In genomic region chr4:41481601-41482017, GRCm38 (mm10) we compare ENCODE assay signal across 8 mouse cellular contexts. TPM values are rescaled to one million over a fixed set of nuclear protein-coding genes. Genes with fewer than 3 reads are reported as not detected.
DNase-seq lines count a peak whose midpoint lies in the region; ATAC-seq and TF ChIP-seq lines count a peak whose summit lies in the region.

No protein-coding gene starts in this region.

- H3K36me3 ChIP-seq in embryonic facial prominence, embryonic 13.5 days, result peaks cover 21% of the 10 kb centered on the region; the same call in 1 of the 2 replicates
- no peaks in the 10 kb centered on the region for H3K36me3 ChIP-seq in limb, embryonic 14.5 days (ENCODE audit: control insufficient read depth, insufficient read depth, low read length)

- intact Hi-C loops in left cerebral cortex, postnatal 10 days (cut with DNase I), result no loop called here
- intact Hi-C loops in left cerebral cortex, postnatal 4 days (cut with DNase I), result no loop called here

- no peak overlapping the region for H3K4me2 ChIP-seq in embryonic facial prominence, embryonic 13.5 days
- H3K4me2 ChIP-seq in limb, embryonic 14.5 days (replicated peaks; ENCODE audit: low read depth, low read length, severe bottlenecking), result peak overlapping the region; percentile 1; the same call in 1 of the 2 replicates

- peak; percentile 40 to 62 for DNase-seq in left cerebral cortex, postnatal 10 days (ENCODE audit: extremely low spot score in 1 of 2, low spot score in 2 of 2)
- no peak for DNase-seq in left cerebral cortex, postnatal 4 days
- peak; percentile 70 for DNase-seq in heart, postnatal 4 days
- DNase-seq in limb, embryonic 14.5 days (ENCODE audit: low spot score), result peak; percentile 83
- DNase-seq in layer of hippocampus, adult 9-11 months, result no peak

- H3K9me3 ChIP-seq in embryonic facial prominence, embryonic 13.5 days, result no peaks in the 10 kb centered on the region
- H3K9me3 ChIP-seq in limb, embryonic 14.5 days (ENCODE audit: control insufficient read depth, low read length), result no peaks in the 10 kb centered on the region

- peak overlapping the region; percentile 53; the same call in 1 of the 2 replicates for H3K27ac ChIP-seq in embryonic facial prominence, embryonic 13.5 days
- peak overlapping the region; percentile 44; the same call in 1 of the 2 replicates for H3K27ac ChIP-seq in limb, embryonic 14.5 days (replicated peaks; ENCODE audit: low read depth, low read length)

- peaks cover 31% of the 10 kb centered on the region for H3K4me1 ChIP-seq in embryonic facial prominence, embryonic 13.5 days
- H3K4me1 ChIP-seq in limb, embryonic 14.5 days (ENCODE audit: control insufficient read depth, insufficient read depth, low read length), result peaks cover 12% of the 10 kb centered on the region

- H3K27me3 ChIP-seq in embryonic facial prominence, embryonic 13.5 days, result no peaks in the 10 kb centered on the region
- H3K27me3 ChIP-seq in limb, embryonic 14.5 days (ENCODE audit: control insufficient read depth, insufficient read depth, low read length), result no peaks in the 10 kb centered on the region

- no peak for TF ChIP-seq POLR2A in limb, embryonic 14.5 days (IDR thresholded peaks at IDR 0.05; ENCODE audit: borderline replicate concordance, extremely low read depth, insufficient read depth, insufficient read length)

- WGBS in embryonic facial prominence, embryonic 13.5 days, result 27% methylated on average over 6 of the region's 6 CpGs
- 17% methylated on average over 6 of the region's 6 CpGs for WGBS in limb, embryonic 14.5 days

- peak overlapping the region; percentile 17; the same call in 1 of the 2 replicates for H3K9ac ChIP-seq in embryonic facial prominence, embryonic 13.5 days
- H3K9ac ChIP-seq in limb, embryonic 14.5 days (ENCODE audit: low read depth, low read length, severe bottlenecking), result no peak overlapping the region

- peak; percentile 64; the same call in 1 of the 2 replicates for ATAC-seq in embryonic facial prominence, embryonic 13.5 days (ENCODE audit: insufficient number of reproducible peaks, insufficient read depth, low FRiP score, low TSS enrichment, low read depth)
- peak; percentile 79 for ATAC-seq in limb, embryonic 14.5 days (ENCODE audit: low FRiP score, low read depth)
- no peak for ATAC-seq in CD4-positive, CD25-positive, alpha-beta regulatory T cell, adult 4 months
- ATAC-seq in cerebellum, adult (ENCODE audit: insufficient number of reproducible peaks, low FRiP score, low TSS enrichment), result no peak

- H3K4me3 ChIP-seq in embryonic facial prominence, embryonic 13.5 days, result no peak overlapping the region
- H3K4me3 ChIP-seq in limb, embryonic 14.5 days (replicated peaks; ENCODE audit: low read length), result no peak overlapping the region

RNA-seq across cellular contexts. Expression of gene Nudt2, which starts 16.7 kb away (rescaled TPM):
- total RNA-seq in left cerebral cortex, postnatal 10 days (2021), result 10 to 100 TPM; 32.8 to 34.8 TPM
- total RNA-seq in left cerebral cortex, postnatal 4 days (2021), result 10 to 100 TPM; 61.4 to 62.0 TPM
- 49.5 and 54.1 TPM in 2 replicates for polyA plus RNA-seq in embryonic facial prominence, embryonic 13.5 days (2015; fragmentation: Nextera tagmentation; extraction: Ambion mirVana)
- total RNA-seq in heart, postnatal 4 days (2021), result 10 to 100 TPM; 26.9 to 27.0 TPM
- polyA plus RNA-seq in limb, embryonic 14.5 days (2012; rRNA removed), result 19.1 and 32.6 TPM in 2 replicates
- polyA plus RNA-seq in limb, embryonic 14.5 days (2014; fragmentation: Nextera tagmentation; extraction: Ambion mirVana), result 47.7 and 52.8 TPM in 2 replicates
- polyA plus RNA-seq in CD4-positive, CD25-positive, alpha-beta regulatory T cell, adult 4 months (2017; shearing (Covaris generic)), result 10 to 100 TPM; 16.7 to 21.5 TPM

RNA-seq across cellular contexts. Expression of gene Kif24, which starts 16.9 kb away (rescaled TPM):
- total RNA-seq in left cerebral cortex, postnatal 10 days (2021), result 1 to 10 TPM; 1.5 to 1.6 TPM
- 1 to 10 TPM; 2.9 to 4.3 TPM for total RNA-seq in left cerebral cortex, postnatal 4 days (2021)
- 7.6 and 9.6 TPM in 2 replicates for polyA plus RNA-seq in embryonic facial prominence, embryonic 13.5 days (2015; fragmentation: Nextera tagmentation; extraction: Ambion mirVana)
- 1 to 10 TPM; 4.4 to 4.6 TPM for total RNA-seq in heart, postnatal 4 days (2021)
- 7.0 and 7.2 TPM in 2 replicates for polyA plus RNA-seq in limb, embryonic 14.5 days (2012; rRNA removed)
- polyA plus RNA-seq in limb, embryonic 14.5 days (2014; fragmentation: Nextera tagmentation; extraction: Ambion mirVana), result 4.3 and 4.6 TPM in 2 replicates
- 1 to 10 TPM; 1.6 to 1.7 TPM for polyA plus RNA-seq in CD4-positive, CD25-positive, alpha-beta regulatory T cell, adult 4 months (2017; shearing (Covaris generic))

RNA-seq across cellular contexts. Expression of gene AI464131, which starts 21.3 kb away (rescaled TPM):
- total RNA-seq in left cerebral cortex, postnatal 10 days (2021), result 10 to 100 TPM; 33.6 to 37.4 TPM
- total RNA-seq in left cerebral cortex, postnatal 4 days (2021), result 10 to 100 TPM; 16.9 to 20.6 TPM
- 8.3 and 12.2 TPM in 2 replicates for polyA plus RNA-seq in embryonic facial prominence, embryonic 13.5 days (2015; fragmentation: Nextera tagmentation; extraction: Ambion mirVana)
- total RNA-seq in heart, postnatal 4 days (2021), result 10 to 100 TPM in 1 of 2 experiments, 1 to 10 TPM in 1; 9.2 to 10.7 TPM
- 5.4 and 5.5 TPM in 2 replicates for polyA plus RNA-seq in limb, embryonic 14.5 days (2012; rRNA removed)
- polyA plus RNA-seq in limb, embryonic 14.5 days (2014; fragmentation: Nextera tagmentation; extraction: Ambion mirVana), result 4.7 and 5.9 TPM in 2 replicates
- polyA plus RNA-seq in CD4-positive, CD25-positive, alpha-beta regulatory T cell, adult 4 months (2017; shearing (Covaris generic)), result not detected

RNA-seq across cellular contexts. Expression of gene 1110017D15Rik, which starts 35.5 kb away (rescaled TPM):
- total RNA-seq in left cerebral cortex, postnatal 10 days (2021), result 10 to 100 TPM in 1 of 2 experiments, 1 to 10 TPM in 1; 8.3 to 11.4 TPM
- 10 to 100 TPM; 11.6 to 12.8 TPM for total RNA-seq in left cerebral cortex, postnatal 4 days (2021)
- polyA plus RNA-seq in embryonic facial prominence, embryonic 13.5 days (2015; fragmentation: Nextera tagmentation; extraction: Ambion mirVana), result 3.2 and 5.7 TPM in 2 replicates
- total RNA-seq in heart, postnatal 4 days (2021), result not detected
- polyA plus RNA-seq in limb, embryonic 14.5 days (2012; rRNA removed), result 0.76 and 0.78 TPM in 2 replicates
- 0.44 and 0.50 TPM in 2 replicates for polyA plus RNA-seq in limb, embryonic 14.5 days (2014; fragmentation: Nextera tagmentation; extraction: Ambion mirVana)
- polyA plus RNA-seq in CD4-positive, CD25-positive, alpha-beta regulatory T cell, adult 4 months (2017; shearing (Covaris generic)), result not detected

Comparison
In these comparisons a context has a peak if more than half of its experiments do, and no peak if none do; other contexts are left out.
1. DNase-seq: peak in left cerebral cortex, postnatal 10 days (2 of 2), heart, postnatal 4 days (single experiment) and limb, embryonic 14.5 days (single experiment); none in left cerebral cortex, postnatal 4 days (single experiment) and layer of hippocampus, adult 9-11 months (single experiment).
2. ATAC-seq: peak in embryonic facial prominence, embryonic 13.5 days (single experiment) and limb, embryonic 14.5 days (single experiment); none in CD4-positive, CD25-positive, alpha-beta regulatory T cell, adult 4 months (single experiment) and cerebellum, adult (single experiment).